Mouse (Mus musculus) spleen, adult 2 months (tissue): ENCODE measurements around the gene Rasgef1b.

Experiments used
- CTCF ChIP-seq: fragments of 200-500 bp; IDR thresholded peaks from 2 replicates; pipeline ENCODE4 v1.5.1; 2011; ENCODE audit warnings: mild to moderate bottlenecking, inconsistent platforms; ENCODE audit not compliant: insufficient read depth, insufficient read length, insufficient replicate concordance; ENCODE audit errors: extremely low read depth
- POLR2A ChIP-seq: fragments of 200-500 bp; IDR thresholded peaks from 2 replicates; pipeline ENCODE4 v1.6.1; 2011; ENCODE audit warnings: low read depth, low read length, inconsistent platforms

DNA sequence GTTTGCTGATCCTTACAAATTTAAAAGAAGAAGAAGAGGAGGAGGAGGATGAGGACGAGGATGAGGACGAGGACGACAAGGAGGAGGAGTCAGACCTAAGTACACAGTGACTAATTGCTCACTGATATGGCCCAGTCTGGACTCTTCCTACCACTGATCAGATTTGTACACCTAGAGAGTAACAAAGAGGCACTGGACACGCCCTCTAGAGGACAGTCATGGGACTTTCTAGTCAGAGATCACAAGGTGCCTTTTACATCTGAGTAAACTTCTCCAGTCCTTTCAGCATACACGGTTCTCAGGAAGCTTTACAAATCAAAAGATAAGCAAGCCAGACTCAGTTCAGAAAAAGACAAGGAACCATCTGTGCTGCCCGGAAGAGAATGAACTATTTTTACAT, 20.2 kb downstream of the Rasgef1b start:
- TF ChIP-seq CTCF, result no peak
- no peak for TF ChIP-seq POLR2A
